Mouse (Mus musculus) embryonic fibroblast, embryonic 13.5 days (primary cell): ENCODE data around the gene Dennd2c.

Experiments
- CTCF ChIP-seq: IDR thresholded peaks from 2 replicates; pipeline ENCODE4 v1.5.1; 2011; ENCODE audit warnings: mild to moderate bottlenecking, control low read depth, low read length, moderate library complexity, borderline replicate concordance; ENCODE audit not compliant: insufficient read depth
- POLR2A ChIP-seq: IDR thresholded peaks from 2 replicates; pipeline ENCODE4 v1.6.1; 2011; ENCODE audit warnings: low read depth, mild to moderate bottlenecking, control low read depth, low read length, moderate library complexity

DNA sequence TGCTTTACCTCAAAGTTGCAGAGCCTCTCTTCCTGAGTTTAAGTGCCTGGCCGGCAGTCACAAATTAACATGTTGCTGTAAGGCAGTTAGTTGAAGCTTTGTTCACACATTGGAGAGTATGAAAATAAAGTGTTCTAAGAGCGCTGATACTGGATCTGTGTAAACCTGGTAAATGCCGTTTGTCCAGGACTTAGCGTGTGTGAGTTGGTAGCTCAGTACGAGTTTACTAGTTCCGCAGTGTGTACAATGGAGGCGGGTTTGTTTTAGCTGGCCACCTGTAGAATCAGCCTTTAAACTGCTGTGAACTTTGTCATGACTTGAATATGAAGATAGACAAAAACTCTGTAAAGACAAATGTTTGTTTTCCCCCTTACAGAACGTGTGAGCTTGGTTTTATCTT, 35.5 kb upstream of the Dennd2c start:
- TF ChIP-seq CTCF, result no peak
- TF ChIP-seq POLR2A, result no peak
